Mouse (Mus musculus) ovary, postnatal 10 days (tissue): Measurements from ENCODE around the gene Tbxas1.

Experiments used
- DNase-seq: peaks from one replicate; pipeline ENCODE4 v3.0.0; 2022; ENCODE audit warnings: low spot score

Tbxas1 gene

DNA sequence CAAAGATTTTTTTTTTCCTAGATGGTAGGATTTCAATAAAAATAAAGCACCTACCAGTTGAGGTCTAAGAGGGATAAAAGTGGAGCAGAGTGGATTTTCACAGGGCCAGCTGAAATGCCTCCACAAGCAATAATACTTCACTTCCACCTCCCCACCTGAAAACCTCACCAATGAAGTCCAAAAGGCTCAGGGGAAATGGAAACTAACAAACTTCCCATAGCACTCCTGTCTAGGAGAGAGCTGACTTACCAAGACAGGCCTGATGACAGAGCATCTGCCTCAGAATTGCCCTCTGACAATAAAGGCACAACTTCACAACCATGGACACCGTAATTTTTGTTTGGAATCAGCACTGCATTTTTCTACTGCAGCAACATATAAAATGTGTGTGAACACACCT, 15.4 kb upstream of the Tbxas1 start:
- no peak for DNase-seq

GRCm38 (mm10) chr6:38860301-38860700, 14.9 kb upstream of the Tbxas1 start:
- no peak for DNase-seq

DNA sequence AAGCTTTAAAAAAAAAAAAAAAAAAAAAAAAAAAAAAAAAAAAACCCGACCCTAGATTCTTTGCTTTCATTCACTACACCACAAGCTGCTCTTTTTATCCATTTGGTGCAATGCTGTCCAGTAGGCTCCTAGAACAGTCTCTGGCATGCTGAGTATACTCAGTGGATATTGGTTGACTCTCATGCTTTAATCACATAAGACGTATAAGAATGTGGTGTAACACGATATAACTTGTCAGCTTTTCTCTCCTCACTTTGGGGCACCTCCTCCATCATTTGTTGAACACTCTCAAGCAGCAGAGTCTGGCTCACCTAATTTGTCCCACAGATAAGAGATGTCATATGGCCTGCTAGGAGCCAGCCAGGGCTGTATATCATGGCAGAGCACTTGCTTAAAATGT, 11.6 kb upstream of the Tbxas1 start:
- no peak for DNase-seq

DNA sequence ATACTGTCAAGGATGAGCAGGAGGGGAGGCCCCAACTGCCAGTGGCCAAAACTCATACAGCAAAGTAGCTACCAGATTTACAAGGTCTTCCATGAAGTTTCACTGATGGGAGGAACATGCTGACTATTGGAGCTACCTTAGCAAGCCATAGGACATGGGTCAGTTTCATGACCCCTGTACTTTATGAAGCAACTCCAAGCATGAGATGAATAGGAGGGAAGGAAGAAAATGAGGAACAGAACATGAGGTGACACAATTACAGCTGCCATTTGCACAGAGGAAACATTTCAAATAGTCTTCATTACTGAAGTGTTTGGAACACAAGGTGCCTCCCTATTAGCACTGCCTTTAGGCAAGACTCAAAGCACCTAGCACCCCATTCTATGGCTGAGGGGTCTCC, 9.4 kb upstream of the Tbxas1 start:
- no peak for DNase-seq

- no peak for DNase-seq
Observed at GRCm38 (mm10) chr6:38866357-38866756, 8.8 kb upstream of the Tbxas1 start.

DNA sequence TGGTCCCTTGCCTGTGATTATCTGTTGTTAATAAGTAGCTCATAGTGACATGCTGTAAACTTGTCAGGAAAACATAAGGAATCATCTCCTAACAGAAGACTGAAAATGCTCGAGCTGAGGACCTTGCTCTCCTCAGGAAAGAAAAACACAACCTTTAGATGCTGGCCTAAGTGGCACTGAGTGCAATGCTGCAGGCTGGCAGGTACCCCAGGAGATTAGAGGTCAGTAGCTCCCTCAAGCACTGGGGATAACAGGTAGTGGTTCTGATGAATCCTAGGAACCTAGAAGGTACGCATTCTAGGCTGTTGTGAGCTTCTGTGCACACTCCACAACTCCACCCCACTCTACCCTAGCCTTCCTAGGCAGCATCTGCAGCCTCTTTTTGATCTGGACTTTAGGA, 8.4 kb upstream of the Tbxas1 start:
- DNase-seq = no peak

DNA sequence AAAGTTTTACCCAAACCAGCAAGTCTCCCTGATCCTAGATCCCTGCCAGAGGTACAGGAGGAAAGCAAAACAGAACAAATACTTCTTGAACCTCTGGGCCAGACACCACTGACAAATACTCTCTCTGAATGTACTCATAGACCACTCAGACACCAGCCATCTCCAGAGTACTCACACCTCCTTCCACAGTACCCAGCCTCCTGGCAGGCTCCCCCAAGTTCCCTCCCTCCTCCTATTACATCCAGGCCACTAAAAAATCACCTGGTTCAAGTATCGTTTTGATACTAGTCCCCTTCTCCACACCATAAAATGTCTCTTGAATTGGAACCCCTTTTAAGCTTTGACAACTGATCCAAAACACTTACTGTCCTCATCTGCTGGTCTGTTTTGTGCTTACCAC, 7.9 kb upstream of the Tbxas1 start:
- DNase-seq = no peak

- no peak for DNase-seq
Observed at GRCm38 (mm10) chr6:38868974-38869373, 6.2 kb upstream of the Tbxas1 start.

GRCm38 (mm10) chr6:38870070-38870469, 5.1 kb upstream of the Tbxas1 start:
- no peak for DNase-seq

DNA sequence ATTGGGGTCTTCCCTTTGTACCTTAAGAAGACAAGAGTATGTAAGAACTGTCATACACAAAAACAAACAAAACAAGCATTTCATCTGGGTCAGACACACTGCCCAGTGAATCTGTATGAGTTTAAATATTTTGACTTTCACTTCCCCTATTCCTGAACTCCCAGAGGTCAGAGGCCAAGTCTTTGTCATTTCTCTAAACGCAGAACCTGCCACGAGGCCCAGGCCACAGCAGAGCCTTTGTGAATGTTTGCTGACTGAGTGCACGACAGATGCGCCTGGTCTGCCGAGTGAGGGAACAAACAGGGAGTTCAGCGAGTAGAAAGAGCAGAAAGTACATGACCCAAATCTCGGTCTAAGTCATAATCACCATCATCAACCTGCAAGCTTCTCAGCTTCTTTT, 4.2 kb upstream of the Tbxas1 start:
- DNase-seq = no peak

GRCm38 (mm10) chr6:38873316-38873715, 1.9 kb upstream of the Tbxas1 start:
- DNase-seq = no peak

DNA sequence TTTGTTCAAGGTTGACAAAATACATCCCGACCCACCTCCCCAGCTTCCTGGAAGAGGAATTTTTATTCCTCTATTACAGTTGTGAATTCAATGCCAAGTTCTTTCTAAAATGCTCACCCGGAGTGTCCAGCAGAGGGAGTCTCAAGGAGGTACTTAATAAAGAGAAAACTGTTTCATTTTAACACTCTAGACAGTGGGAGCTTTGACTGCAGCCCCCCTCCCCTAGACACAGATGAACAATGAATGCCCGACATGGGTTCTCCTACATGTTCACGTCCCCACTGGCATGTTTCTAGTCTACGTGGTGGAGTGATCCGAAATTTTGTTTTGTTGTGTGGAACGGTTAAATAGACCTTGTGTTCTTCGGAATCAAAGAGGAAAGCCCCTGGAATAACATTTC, 1.2 kb upstream of the Tbxas1 start:
- peak; percentile 9 for DNase-seq

GRCm38 (mm10) chr6:38874565-38875257, 493 bp upstream of the Tbxas1 start:
- DNase-seq = no peak

GRCm38 (mm10) chr6:38876071-38876911, 1.1 kb downstream of the Tbxas1 start, which contains the start of gene Hipk2:
Gene Hipk2 (minus strand): TSS chr6:38876165.
- peak; percentile 59 for DNase-seq

DNA sequence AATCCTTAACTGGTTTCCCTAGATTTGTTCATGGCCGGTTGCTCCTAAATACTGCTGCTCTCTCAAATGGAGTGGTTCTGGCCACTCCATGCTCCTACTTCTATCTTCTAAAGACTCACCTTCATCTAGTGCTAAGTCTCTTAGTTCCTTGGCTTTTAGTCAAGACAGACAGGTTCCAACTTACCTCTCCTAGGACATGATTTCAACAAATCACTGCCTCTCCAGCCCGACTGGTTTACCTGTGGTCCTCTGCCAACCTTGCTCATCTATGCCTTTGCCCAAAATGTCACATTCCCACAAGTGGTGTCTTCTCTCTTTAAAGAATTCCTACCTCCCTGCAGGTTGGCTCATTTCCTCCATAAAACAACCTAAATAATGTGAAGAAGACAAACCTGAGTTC, 2.5 kb downstream of the Tbxas1 start:
- DNase-seq = no peak

GRCm38 (mm10) chr6:38881468-38881867, 6.3 kb downstream of the Tbxas1 start:
- no peak for DNase-seq

DNA sequence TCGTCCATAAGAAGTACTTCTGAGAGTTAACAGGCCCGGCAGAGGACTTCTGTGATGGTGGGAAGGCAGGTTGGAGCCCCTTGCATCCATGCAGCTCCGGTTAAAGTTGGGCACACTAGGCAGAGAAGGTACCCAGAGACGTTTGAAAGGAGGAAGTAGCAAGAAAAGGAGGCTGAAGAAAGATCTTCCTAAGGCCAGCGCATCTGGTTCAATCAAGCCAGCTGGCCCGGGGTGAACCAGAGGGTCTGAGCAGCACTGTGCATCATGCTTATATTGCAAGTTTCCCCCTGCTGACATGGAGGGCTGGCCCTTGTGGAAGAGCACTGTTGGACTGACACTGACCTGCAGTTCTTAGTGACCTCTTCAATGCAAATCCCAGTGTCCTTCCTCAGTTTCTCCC, 6.8 kb downstream of the Tbxas1 start:
- no peak for DNase-seq

DNA sequence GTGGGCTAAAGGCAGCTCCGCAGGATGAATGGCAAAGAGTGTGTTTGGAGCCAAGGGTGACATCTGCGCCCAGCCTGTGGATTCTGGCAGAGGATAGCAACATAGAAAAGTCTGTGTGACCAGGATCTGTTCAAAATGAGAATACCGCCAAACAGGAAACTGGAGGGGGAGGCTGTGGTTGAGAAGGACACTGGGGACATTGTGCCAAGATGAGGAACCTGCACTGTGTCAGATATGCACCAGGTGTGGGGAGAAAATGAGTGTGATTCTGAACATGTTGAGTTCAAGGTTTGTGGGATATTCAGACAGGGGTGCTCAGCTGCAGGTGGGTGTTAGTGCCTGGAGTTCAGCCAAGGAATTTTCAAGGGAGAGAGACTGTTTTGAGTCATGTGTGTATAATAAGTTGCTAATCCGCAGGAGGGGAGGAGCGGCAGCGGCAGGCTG, 7.5 kb downstream of the Tbxas1 start:
- no peak for DNase-seq

- no peak for DNase-seq
Observed at GRCm38 (mm10) chr6:38884482-38884881, 9.3 kb downstream of the Tbxas1 start.

DNA sequence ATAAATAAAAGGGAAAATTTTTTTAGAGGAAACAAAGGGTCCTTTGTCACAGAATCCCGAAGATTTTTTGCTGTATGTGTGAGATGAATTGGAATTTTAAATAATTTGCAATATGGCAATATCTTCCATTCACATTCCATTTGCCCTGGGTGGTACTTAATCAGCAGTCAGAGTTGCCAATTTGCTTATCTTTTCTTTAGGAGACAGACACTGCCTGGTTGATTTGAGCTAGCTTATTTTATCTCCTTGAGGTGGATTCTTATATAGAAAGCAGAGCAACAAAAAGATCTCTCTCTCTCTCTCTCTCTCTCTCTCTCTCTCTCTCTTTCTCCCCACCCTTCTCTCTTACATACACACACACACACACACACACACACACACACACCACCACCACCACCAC, 9.9 kb downstream of the Tbxas1 start:
- DNase-seq = no peak

DNA sequence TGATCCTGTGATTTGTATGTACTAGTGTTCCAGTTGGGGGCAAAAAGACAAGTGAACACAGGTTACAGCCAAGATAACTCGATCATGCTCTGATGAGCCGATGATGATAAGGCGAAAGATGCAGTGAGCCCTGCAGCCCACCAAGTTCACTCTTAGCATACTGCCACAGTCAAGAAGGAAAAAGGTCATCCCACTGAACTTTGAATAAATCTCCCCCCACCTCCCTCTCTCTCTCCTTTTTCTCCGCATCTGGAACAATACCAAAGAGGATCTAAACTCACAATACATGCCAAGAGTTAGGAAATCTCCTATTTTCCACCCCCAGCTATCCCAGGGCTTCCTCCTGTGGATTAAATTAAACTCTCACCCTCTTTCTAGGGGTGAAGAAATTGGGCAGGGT, 12.2 kb downstream of the Tbxas1 start:
- DNase-seq = no peak

DNA sequence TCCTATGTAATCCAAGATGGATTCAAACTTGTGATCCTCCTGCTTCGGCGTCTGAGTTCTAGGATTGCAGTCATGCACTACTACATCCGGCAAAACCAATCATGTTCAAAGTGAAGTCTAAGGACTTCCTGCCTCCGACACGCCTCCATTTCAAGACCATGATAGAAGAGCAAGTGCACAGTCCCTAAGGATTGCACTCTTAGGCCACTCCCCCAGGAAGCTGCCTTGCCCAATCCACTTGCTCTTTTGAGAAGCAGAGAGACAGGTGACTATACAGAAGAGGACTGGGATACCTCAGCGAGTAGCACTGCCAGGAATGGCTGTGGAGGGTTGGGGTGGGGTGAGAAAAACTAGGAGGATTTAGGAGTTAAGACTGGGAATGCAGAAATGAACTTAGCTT, 14.0 kb downstream of the Tbxas1 start:
- no peak for DNase-seq

DNA sequence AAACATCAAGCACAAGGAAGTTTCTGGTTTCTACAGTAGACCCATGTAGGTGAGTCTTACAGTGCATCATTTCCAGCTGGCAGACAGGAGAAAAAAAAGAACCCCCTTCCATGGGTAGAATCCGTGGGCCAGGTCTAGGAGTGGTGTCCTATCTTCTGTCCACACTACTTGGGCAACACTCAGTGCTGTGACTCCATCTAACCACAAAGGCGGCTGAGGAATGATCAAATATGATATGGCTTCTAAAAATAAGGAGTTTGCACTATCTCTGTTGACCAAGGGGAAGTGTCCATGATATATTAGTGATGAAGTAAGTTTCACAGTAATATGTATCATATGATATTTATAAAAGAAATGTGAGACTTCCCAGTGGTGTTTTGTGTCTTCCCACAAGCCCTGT, 16.8 kb downstream of the Tbxas1 start:
- DNase-seq = no peak

GRCm38 (mm10) chr6:38893615-38894014, 18.4 kb downstream of the Tbxas1 start:
- no peak for DNase-seq
